Mouse (Mus musculus) stomach, embryonic 14.5 days (tissue): ENCODE data around the gene Dcaf5. TPM values are rescaled to one million over a fixed set of nuclear protein-coding genes. Genes with fewer than 3 reads are reported as not detected.
"Not testable (repeated sequence)": the region's sequence is repeated elsewhere in the genome, so short reads cannot be mapped to it uniquely, and the experiment has no call there.

Experiments used
- ATAC-seq: fragments of 200-750 bp; cut with Nextera tagmentation; 2 replicates; pipeline ENCODE4 v1.8.0; 2017; ENCODE audit warnings: low read depth, moderate TSS enrichment; ENCODE audit not compliant: insufficient number of reproducible peaks, insufficient read depth, low FRiP score
- H3K27ac ChIP-seq: fragments of 300-500 bp; sonication (generic); 2 replicates; pipeline ENCODE4 v1.5.1; 2014; ENCODE audit warnings: mild to moderate bottlenecking, low read length, moderate library complexity, mixed read lengths
- H3K27me3 ChIP-seq: fragments of 300-500 bp; sonication (generic); 2 replicates; pipeline ENCODE4 v1.6.1; 2014; ENCODE audit warnings: low read length, control low read depth, mixed read lengths; ENCODE audit not compliant: control insufficient read depth, insufficient read depth
- H3K36me3 ChIP-seq: fragments of 300-500 bp; sonication (generic); 2 replicates; pipeline ENCODE4 v1.6.1; 2014; ENCODE audit warnings: mild to moderate bottlenecking, control low read depth, low read length, moderate library complexity, mixed read lengths; ENCODE audit not compliant: control insufficient read depth, insufficient read depth
- H3K4me1 ChIP-seq: fragments of 300-500 bp; sonication (generic); 2 replicates; pipeline ENCODE4 v1.6.1; 2014; ENCODE audit warnings: low read length, control low read depth, mixed read lengths; ENCODE audit not compliant: control insufficient read depth, insufficient read depth
- H3K4me2 ChIP-seq: fragments of 300-500 bp; sonication (generic); replicated peaks from 2 replicates; pipeline ENCODE4 v1.6.1; 2014; ENCODE audit warnings: low read depth, low read length, control low read depth
- H3K4me3 ChIP-seq: fragments of 300-500 bp; sonication (generic); 2 replicates; pipeline ENCODE4 v1.5.1; 2014; ENCODE audit warnings: low read depth, low read length, control low read depth
- H3K9ac ChIP-seq: fragments of 300-500 bp; sonication (generic); replicated peaks from 2 replicates; pipeline ENCODE4 v1.6.1; 2014; ENCODE audit warnings: low read depth, mild to moderate bottlenecking, control low read depth, low read length, moderate library complexity, mixed read lengths
- H3K9me3 ChIP-seq: fragments of 300-500 bp; sonication (generic); 2 replicates; pipeline ENCODE4 v1.6.1; 2016; ENCODE audit warnings: low read depth, low read length, control low read depth; ENCODE audit not compliant: control insufficient read depth
- WGBS: fragments of 180-500 bp; shearing (Covaris S2); extraction: QIAGEN DNeasy Blood & Tissue Kit; methylation state at CpG from one replicate; pipeline ENCODE4 v1.1.7; 2014; 5-methylcytosine and 5-hydroxymethylcytosine counted together
- polyA plus RNA-seq: library from polyadenylated mRNA; unstranded; fragments of >200 nt; fragmentation: Nextera tagmentation; extraction: Ambion mirVana; gene quantifications from 2 replicates; pipeline ENCODE4 v1.2.1, GENCODE M21; 2014

Gene Dcaf5
- polyA plus RNA-seq, 1 experiment from 2014 or later = 11.9 TPM

DNA sequence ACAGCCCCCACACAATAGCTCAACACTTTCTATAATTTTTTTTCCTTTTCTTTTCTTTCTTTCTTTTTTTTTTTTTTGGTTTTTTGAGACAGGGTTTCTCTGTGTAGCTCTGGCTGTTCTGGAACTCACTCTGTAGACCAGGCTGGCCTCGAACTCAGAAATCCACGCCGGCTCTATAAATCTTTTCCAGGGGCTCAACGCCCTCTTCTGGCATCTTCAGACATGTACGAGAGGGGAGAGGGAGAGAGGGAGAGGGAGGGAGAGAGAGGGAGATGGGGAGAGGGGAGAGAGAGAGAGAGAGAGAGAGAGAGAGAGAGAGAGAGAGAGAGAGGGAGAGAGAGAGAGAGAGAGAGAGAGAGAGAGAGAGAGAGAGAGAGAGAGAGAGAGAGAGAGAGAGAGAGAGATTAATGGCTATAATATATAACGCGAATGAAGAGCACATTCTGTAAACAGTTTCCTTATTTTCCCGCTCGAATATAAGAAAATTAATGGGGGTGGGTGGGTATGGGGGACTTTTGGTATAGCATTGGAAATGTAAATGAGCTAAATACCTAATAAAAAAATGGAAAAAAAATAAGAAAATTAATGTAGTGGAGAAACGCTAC lies 26.0 kb upstream of the Dcaf5 start:
- peak overlapping the region; percentile 65 for H3K4me3 ChIP-seq
- H3K27ac ChIP-seq = 0 out of 2 replicates have a peak overlapping the region, but pooled peaks have one; percentile 71
- H3K9me3 ChIP-seq, H3K4me1 ChIP-seq, H3K9ac ChIP-seq, H3K36me3 ChIP-seq, H3K27me3 ChIP-seq, ATAC-seq: not testable (repeated sequence)
- H3K4me2 ChIP-seq = peak overlapping the region; percentile 72
- WGBS = 7% methylated on average over 10 of the region's 10 CpGs

DNA sequence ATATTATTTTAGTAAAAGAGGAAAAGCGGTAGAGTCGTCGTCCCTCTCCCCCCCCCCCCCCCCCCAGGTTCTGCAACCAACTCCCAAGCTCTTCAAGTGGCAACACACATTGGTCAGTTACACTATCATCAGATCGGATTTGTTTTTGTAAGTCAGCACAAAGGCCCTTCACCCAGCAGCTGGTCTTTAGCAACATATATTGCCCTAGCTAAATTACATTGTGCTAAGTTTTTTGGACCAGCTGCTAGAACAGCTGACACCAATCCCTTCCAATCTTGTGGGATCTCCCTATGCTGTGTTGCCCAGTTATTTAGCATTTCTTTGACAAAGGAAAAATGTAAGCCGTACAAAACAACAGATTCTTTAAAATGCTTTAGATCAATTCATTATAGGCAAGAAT lies 21.6 kb upstream of the Dcaf5 start:
- Histone ChIP-seq H3K9me3 (no peaks in the 10 kb centered on the region), H3K27me3 (no peaks in the 10 kb centered on the region), H3K4me2 (no peak overlapping the region), H3K4me1 (no peaks in the 10 kb centered on the region), H3K4me3 (no peak overlapping the region), H3K27ac (no peak overlapping the region), H3K36me3 (no peaks in the 10 kb centered on the region), H3K9ac (no peak overlapping the region)
- WGBS = 64% methylated on average over 5 of the region's 5 CpGs
- ATAC-seq = no peak

DNA sequence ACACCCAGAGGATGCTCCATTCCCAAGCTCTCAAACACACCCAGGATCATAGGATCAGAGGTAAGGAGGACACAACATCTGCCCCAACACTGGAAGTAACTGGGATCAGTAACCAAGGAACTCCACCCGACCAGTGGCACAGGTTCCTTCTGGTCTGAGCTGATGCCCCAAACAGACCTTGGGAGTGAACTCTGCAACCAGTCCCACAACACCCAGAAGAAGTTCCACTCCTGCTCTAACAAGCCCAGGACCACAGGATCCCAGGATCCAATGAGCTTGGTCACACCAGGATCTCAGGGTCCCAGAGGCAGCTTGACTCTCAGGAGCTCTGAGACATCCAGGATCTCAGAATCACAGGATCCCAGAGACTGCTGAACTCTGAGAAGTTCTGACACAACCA lies 17.1 kb upstream of the Dcaf5 start:
- 71% methylated on average over 1 of the region's 1 CpGs for WGBS
- Histone ChIP-seq H3K27ac (no peak overlapping the region), H3K4me1 (no peaks in the 10 kb centered on the region), H3K36me3 (no peaks in the 10 kb centered on the region), H3K4me3 (no peak overlapping the region), H3K9me3 (no peaks in the 10 kb centered on the region), H3K9ac (no peak overlapping the region), H3K27me3 (no peaks in the 10 kb centered on the region), H3K4me2 (no peak overlapping the region)
- no peak for ATAC-seq

DNA sequence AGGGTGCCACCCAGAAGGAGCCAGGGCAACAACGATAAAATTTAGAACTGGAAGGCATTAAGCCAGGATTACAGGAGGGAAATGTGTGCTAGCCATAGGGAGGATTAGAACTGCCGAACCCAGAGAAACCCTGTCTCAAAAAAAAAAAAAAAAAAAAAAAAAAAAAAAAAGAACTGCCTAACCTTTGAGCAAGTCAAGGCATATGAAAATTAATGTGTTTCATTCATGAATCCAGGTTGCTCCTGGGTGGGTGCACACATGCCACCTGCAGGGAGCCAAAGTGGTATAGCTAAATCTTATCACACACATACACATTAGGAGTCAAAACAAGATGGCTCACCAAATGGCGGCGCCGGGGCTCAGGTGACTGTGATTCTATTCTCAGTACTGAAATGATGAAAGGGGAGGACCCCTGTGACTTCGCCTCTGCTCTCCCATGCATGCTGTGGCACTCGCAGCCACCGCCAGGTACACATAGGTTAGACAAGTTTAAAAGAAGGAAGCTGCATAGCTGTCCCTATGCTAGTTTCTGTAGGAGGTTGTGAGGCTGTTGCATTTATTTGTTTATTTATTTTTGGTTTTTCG lies 8.2 kb upstream of the Dcaf5 start:
- no peak overlapping the region for H3K27ac ChIP-seq
- no peak overlapping the region for H3K9ac ChIP-seq
- no peaks in the 10 kb centered on the region for H3K36me3 ChIP-seq
- 83% methylated on average over 9 of the region's 9 CpGs for WGBS
- ATAC-seq = no peak
- no peaks in the 10 kb centered on the region for H3K4me1 ChIP-seq
- H3K4me3 ChIP-seq = no peak overlapping the region
- H3K4me2 ChIP-seq = no peak overlapping the region
- no peaks in the 10 kb centered on the region for H3K9me3 ChIP-seq
- no peaks in the 10 kb centered on the region for H3K27me3 ChIP-seq

DNA sequence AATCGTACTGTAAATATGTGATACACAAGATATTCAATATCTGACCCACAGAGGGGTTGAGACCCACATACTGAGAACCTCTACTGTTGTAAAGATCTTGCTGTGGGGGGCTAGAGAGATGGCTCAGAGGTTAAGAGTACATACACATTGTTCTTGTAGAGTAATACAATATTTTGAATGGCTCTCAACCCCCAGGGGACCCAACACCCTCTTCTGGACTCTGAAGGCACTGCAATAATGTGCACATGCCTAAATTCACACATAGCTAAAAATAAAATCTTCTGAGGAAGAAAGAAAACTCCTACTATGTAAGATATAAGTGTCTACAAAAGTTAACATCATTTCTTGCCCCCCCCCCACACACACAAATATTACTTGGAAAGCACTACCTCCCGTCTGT lies 4.6 kb upstream of the Dcaf5 start:
- no peak overlapping the region for H3K9ac ChIP-seq
- WGBS = 81% methylated on average over 2 of the region's 2 CpGs
- no peak overlapping the region for H3K4me2 ChIP-seq
- H3K4me3 ChIP-seq = no peak overlapping the region
- ATAC-seq = no peak
- H3K4me1 ChIP-seq = 0 out of 2 replicates have a peak, but pooled peaks cover 3% of the 10 kb centered on the region
- no peaks in the 10 kb centered on the region for H3K9me3 ChIP-seq
- H3K36me3 ChIP-seq = no peaks in the 10 kb centered on the region
- no peak overlapping the region for H3K27ac ChIP-seq
- H3K27me3 ChIP-seq = no peaks in the 10 kb centered on the region

DNA sequence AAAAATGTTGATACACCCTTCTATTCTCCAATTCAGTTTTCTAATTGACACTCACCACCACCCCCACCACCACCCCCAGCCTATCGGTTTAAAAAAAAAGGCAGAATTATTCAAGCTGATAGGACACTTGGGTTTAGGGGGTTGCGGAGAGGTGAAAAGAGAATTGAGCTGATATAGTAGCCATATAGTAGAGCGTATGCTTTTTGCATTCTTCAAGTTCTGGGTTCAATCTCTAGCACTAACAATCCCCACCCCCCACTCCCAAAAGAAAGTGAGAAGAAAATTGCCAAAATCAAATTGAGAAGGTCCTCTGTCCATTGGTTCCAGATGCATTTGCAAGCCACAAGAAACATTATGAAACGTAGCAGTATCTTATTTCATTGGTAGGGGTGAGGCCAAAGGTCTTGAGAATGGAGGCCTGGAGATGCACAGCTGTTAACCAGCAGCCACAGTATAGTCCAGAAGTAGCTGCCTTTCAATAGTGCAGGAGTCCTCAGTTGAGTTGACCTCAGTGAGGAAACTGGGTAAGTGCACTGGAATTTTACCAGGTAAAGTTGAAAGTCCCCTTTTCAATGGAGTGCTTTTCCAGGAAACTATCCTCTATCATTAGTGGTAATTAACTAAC lies 762 bp upstream of the Dcaf5 start:
- peaks cover 14% of the 10 kb centered on the region for H3K4me1 ChIP-seq
- peak overlapping the region; percentile 95; the same call in 1 of the 2 replicates for H3K27ac ChIP-seq
- H3K9me3 ChIP-seq = no peaks in the 10 kb centered on the region
- peak overlapping the region; percentile 90; the same call in 1 of the 2 replicates for H3K9ac ChIP-seq
- no peaks in the 10 kb centered on the region for H3K27me3 ChIP-seq
- peaks cover under 1% of the 10 kb centered on the region; the same call in 1 of the 2 replicates for H3K36me3 ChIP-seq
- 41% methylated on average over 4 of the region's 4 CpGs for WGBS
- peak overlapping the region; percentile 91 for H3K4me3 ChIP-seq
- ATAC-seq = no peak
- peak overlapping the region; percentile 56 for H3K4me2 ChIP-seq

DNA sequence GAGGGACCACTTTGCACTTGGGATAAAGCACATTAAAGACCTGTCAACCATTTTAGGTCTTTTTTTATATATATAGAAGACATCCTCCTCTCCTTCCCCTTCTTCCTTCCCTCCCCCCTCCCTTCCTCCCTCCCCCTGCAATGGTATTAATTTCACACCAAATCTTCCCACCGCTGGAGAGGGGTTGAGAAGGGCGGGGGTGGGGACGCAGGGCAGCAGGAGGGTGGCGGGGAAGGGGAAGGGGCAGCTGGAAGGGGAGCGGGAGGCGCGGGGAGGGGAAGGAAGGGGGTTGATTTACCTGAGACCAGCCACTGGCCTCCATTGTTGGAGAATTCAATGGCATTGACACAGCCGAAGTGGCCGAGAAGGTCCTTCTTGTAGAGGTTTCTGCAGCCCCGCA lies 514 bp downstream of the Dcaf5 start:
- Histone ChIP-seq H3K4me3 (peak overlapping the region; percentile 91), H3K27ac (peak overlapping the region; percentile 95), H3K4me1 (peaks cover 14% of the 10 kb centered on the region), H3K4me2 (peak overlapping the region; percentile 56), H3K9me3 (no peaks in the 10 kb centered on the region), H3K36me3 (peaks cover 3% of the 10 kb centered on the region; the same call in 1 of the 2 replicates), H3K27me3 (no peaks in the 10 kb centered on the region), H3K9ac (peak overlapping the region; percentile 90)
- WGBS = 2% methylated on average over 9 of the region's 10 CpGs
- ATAC-seq = no peak

DNA sequence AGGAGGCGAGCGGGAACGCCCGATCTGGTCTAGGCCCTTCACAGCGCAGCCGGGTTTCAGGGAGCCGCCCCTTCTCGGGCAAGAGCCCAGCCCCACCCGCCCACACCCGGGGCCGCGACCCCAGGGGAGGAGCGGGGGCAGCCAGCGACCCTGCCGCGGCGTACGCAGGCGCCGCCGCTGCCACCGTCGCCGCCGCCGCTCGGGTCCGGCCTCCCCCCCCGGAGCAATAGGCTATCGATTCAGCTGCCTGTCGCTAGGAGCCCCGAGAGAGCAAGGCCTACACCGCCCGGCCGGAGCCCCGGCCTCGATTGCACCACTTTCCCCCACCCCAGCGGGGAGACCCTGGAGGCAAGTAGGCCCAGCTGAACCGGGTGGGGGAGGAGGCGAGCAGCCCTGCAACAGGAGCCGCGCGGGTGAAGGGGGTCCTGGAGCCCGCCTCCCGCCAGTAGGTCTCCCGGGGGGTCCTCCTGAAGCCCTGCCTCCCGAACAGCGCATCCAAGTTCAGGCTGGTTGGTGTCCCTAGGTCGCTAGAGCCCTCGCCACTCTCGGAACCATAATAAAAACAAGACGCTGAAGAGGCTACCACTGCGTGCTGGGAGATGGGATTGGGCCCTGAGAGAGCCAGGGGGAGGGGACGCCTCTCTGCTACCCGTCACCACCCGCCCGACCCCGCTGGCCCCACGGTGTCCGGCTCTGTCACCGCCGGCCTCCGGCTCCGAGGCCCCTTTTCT lies 1.3 kb downstream of the Dcaf5 start:
- under 1% methylated on average over 56 of the region's 64 CpGs for WGBS
- H3K27me3 ChIP-seq = no peaks in the 10 kb centered on the region
- ATAC-seq = peak; percentile 85
- peaks cover 14% of the 10 kb centered on the region for H3K4me1 ChIP-seq
- H3K27ac ChIP-seq = peak overlapping the region; percentile 95
- H3K4me3 ChIP-seq = peak overlapping the region; percentile 91
- H3K9ac ChIP-seq = peak overlapping the region; percentile 90
- no peaks in the 10 kb centered on the region for H3K9me3 ChIP-seq
- H3K36me3 ChIP-seq = peaks cover 3% of the 10 kb centered on the region; the same call in 1 of the 2 replicates
- peak overlapping the region; percentile 56 for H3K4me2 ChIP-seq
